Mouse (Mus musculus) liver, postnatal 0 days (tissue): ENCODE data around the gene Gpr33.

Source experiments
- CTCF ChIP-seq: sonication (generic); IDR thresholded peaks from 2 replicates; pipeline ENCODE4 v1.5.1; 2016; ENCODE audit warnings: antibody characterized with exemption, low read depth
- EP300 ChIP-seq: IDR thresholded peaks from 2 replicates; pipeline ENCODE4 v1.6.1; 2016; ENCODE audit warnings: antibody characterized with exemption, low read depth, mild to moderate bottlenecking

GRCm38 (mm10) chr12:52009928-52010629 lies 17.8 kb downstream of the Gpr33 start:
- no peak for TF ChIP-seq CTCF
- no peak for TF ChIP-seq EP300
